Mouse (Mus musculus) CH12.LX (cell line): ENCODE measurements at regions not wholly inside any gene's neighbourhood (a gene's known extent, or its start where the extent isn't known, plus 50 kb on each side); places are given as distances from the start of the nearest gene placed in this dataset.

Source experiments
- HCFC1 ChIP-seq: IDR thresholded peaks from 2 replicates; pipeline ENCODE4 v1.6.1; 2012; ENCODE audit warnings: low read depth, mild to moderate bottlenecking, inconsistent platforms, low read length, improper control_type of control experiment
- TBP ChIP-seq: conservative IDR thresholded peaks from 2 replicates; pipeline ENCODE4 v1.6.1; 2011; ENCODE audit warnings: low read depth, low read length, improper control_type of control experiment

GRCm38 (mm10) chr13:44229136-44229611 lies 444.6 kb downstream of the Cd83 start:
- no peak for TF ChIP-seq HCFC1
- TF ChIP-seq TBP = no peak
